In genomic region chr12:119231831-119232230, GRCm38 (mm10) we compare ENCODE assay signal across 18 mouse cellular contexts.
"Had no signal": no experiment of that assay in that cellular context is flagged by ENCODE, and none has a peak within 500 bp of the region (broad histone marks: within the 10 kb centered on the region; RNA-seq: fewer than 3 reads in every experiment).

No protein-coding gene starts in this region.

- H3K27ac ChIP-seq: midbrain, embryonic 10.5 days; midbrain, embryonic 12.5 days; neural tube, embryonic 13.5 days; neural tube, embryonic 15.5 days had no signal

- H3K36me3 ChIP-seq: midbrain, embryonic 12.5 days; neural tube, embryonic 13.5 days; neural tube, embryonic 15.5 days had no signal

- H3K27me3 ChIP-seq: midbrain, embryonic 12.5 days; neural tube, embryonic 13.5 days; neural tube, embryonic 15.5 days had no signal

- H3K4me3 ChIP-seq: midbrain, embryonic 10.5 days; midbrain, embryonic 12.5 days; myocyte; neural tube, embryonic 13.5 days; neural tube, embryonic 15.5 days had no signal

- ATAC-seq: midbrain, embryonic 16.5 days had no signal

- DNase-seq: lung, embryonic 14.5 days; lung, postnatal 10 days; lung, postnatal 4 days; midbrain, embryonic 14.5 days; retina, postnatal 1 day; right cerebral cortex, adult 18-20 months; right cerebral cortex, postnatal 25 days; right cerebral cortex, postnatal 4 days; spleen, adult 18-20 months; thymus, adult 18-20 months; thymus, postnatal 14 days; thymus, postnatal 36 days had no signal

- H3K9me3 ChIP-seq: midbrain, embryonic 10.5 days; midbrain, embryonic 12.5 days; neural tube, embryonic 13.5 days; neural tube, embryonic 15.5 days had no signal

- H3K4me2 ChIP-seq: lung, embryonic 14.5 days; midbrain, embryonic 12.5 days; neural tube, embryonic 13.5 days; neural tube, embryonic 15.5 days had no signal

- H3K9ac ChIP-seq: lung, embryonic 14.5 days; midbrain, embryonic 12.5 days; neural tube, embryonic 13.5 days; neural tube, embryonic 15.5 days had no signal
